Comparison of ENCODE assay signal across 8 mouse cellular contexts in genomic region chr7:122965386-122965785, GRCm38 (mm10). TPM values are rescaled to one million over a fixed set of nuclear protein-coding genes. Genes with fewer than 3 reads are reported as not detected.
DNase-seq lines count a peak whose midpoint lies in the region; ATAC-seq lines count a peak whose summit lies in the region.
"Had no signal": no experiment of that assay in that cellular context is flagged by ENCODE, and none has a peak within 500 bp of the region (broad histone marks: within the 10 kb centered on the region; RNA-seq: fewer than 3 reads in every experiment).

Gene Rbbp6, plus strand, starts transcription at chr7:122965686.

- DNase-seq in urinary bladder, adult 2 months (ENCODE audit: low spot score): no peak
- no peak for DNase-seq in urinary bladder, postnatal 4 days (ENCODE audit: low spot score in 2 of 2)
- DNase-seq in forebrain, embryonic 11.5 days (ENCODE audit: low spot score): no peak
- no peak for DNase-seq in heart, postnatal 4 days
- DNase-seq in frontal cortex, postnatal 14 days (ENCODE audit: low spot score in 2 of 2): no peak

- H3K4me2 ChIP-seq in forebrain, embryonic 11.5 days (ENCODE audit: low read depth, low read length, severe bottlenecking): no peak within 1 kb of the TSS
- no peak within 1 kb of the TSS for H3K4me2 ChIP-seq in limb, embryonic 15.5 days

- H3K27ac ChIP-seq in forebrain, embryonic 11.5 days (ENCODE audit: low read depth, low read length): no peak within 1 kb of the TSS
- no peak within 1 kb of the TSS for H3K27ac ChIP-seq in limb, embryonic 15.5 days

- no peaks in the 10 kb centered on the region for H3K9me3 ChIP-seq in forebrain, embryonic 11.5 days (ENCODE audit: control insufficient read depth, low read length)
- no peaks in the 10 kb centered on the region for H3K9me3 ChIP-seq in limb, embryonic 15.5 days

- no peak within 1 kb of the TSS for H3K9ac ChIP-seq in forebrain, embryonic 11.5 days (ENCODE audit: low read length)
- H3K9ac ChIP-seq in limb, embryonic 15.5 days: no peak within 1 kb of the TSS

- no peak within 1 kb of the TSS for H3K4me3 ChIP-seq in forebrain, embryonic 11.5 days (ENCODE audit: low read depth, low read length)
- no peak within 1 kb of the TSS for H3K4me3 ChIP-seq in limb, embryonic 15.5 days
- H3K4me3 ChIP-seq: erythroblast, embryonic 14.5 days had no signal

- no peaks in the 10 kb centered on the region for H3K27me3 ChIP-seq in forebrain, embryonic 11.5 days (ENCODE audit: control insufficient read depth, insufficient read depth, low read length)
- H3K27me3 ChIP-seq in limb, embryonic 15.5 days: no peaks in the 10 kb centered on the region

- no peaks in the 10 kb centered on the region for H3K36me3 ChIP-seq in forebrain, embryonic 11.5 days (ENCODE audit: control insufficient read depth, insufficient read depth, low read length)
- no peaks in the 10 kb centered on the region for H3K36me3 ChIP-seq in limb, embryonic 15.5 days

- 85% methylated on average over 5 of the region's 5 CpGs for WGBS in forebrain, embryonic 11.5 days
- 76% methylated on average over 5 of the region's 5 CpGs for WGBS in limb, embryonic 15.5 days

- H3K4me1 ChIP-seq in forebrain, embryonic 11.5 days (replicated peaks; ENCODE audit: control insufficient read depth, insufficient read depth, low read length): no peaks in the 10 kb centered on the region
- no peaks in the 10 kb centered on the region for H3K4me1 ChIP-seq in limb, embryonic 15.5 days

- ATAC-seq in forebrain, embryonic 11.5 days (replicated peaks; ENCODE audit: low FRiP score): no peak
- ATAC-seq in limb, embryonic 15.5 days (ENCODE audit: insufficient number of reproducible peaks, low FRiP score, low TSS enrichment, low read depth): no peak
- no peak for ATAC-seq in cerebellum, adult (ENCODE audit: insufficient number of reproducible peaks, low FRiP score, low TSS enrichment)

RNA-seq across cellular contexts. Expression of gene Rbbp6, which starts in this region (rescaled TPM):
- 38.7 and 42.9 TPM in 2 replicates for polyA plus RNA-seq in urinary bladder, adult 2 months (2012; rRNA removed)
- 34.7 and 39.6 TPM in 2 replicates for polyA plus RNA-seq in forebrain, embryonic 11.5 days (2014; fragmentation: Nextera tagmentation; extraction: Ambion mirVana)
- total RNA-seq in heart, postnatal 4 days (2021): 10 to 100 TPM; 53.5 to 56.2 TPM
- polyA plus RNA-seq in limb, embryonic 15.5 days (2015; fragmentation: Nextera tagmentation; extraction: Ambion mirVana): 22.9 and 24.4 TPM in 2 replicates
